Mouse (Mus musculus) neural tube, embryonic 11.5 days (tissue): ENCODE measurements around the gene Rer1. TPM values are rescaled to one million over a fixed set of nuclear protein-coding genes. Genes with fewer than 3 reads are reported as not detected.
A peak's percentile ranks its signal among the peaks of the same experiment; 100 is the strongest.

ENCODE experiments used
- ATAC-seq: fragments of 200-750 bp; cut with Nextera tagmentation; 2 replicates; pipeline ENCODE4 v1.8.0; 2017; ENCODE audit warnings: moderate number of reproducible peaks, mild to moderate bottlenecking, moderate TSS enrichment, moderate library complexity; ENCODE audit not compliant: insufficient read depth, low FRiP score, low TSS enrichment
- DNase-seq: peaks from one replicate; pipeline ENCODE4 v3.0.0-alpha.2; 2015; ENCODE audit warnings: low spot score
- H3K27ac ChIP-seq: fragments of 300-500 bp; sonication (generic); 2 replicates; pipeline ENCODE4 v1.5.1; 2014; ENCODE audit warnings: low read depth, mild to moderate bottlenecking, low read length
- H3K27me3 ChIP-seq: fragments of 300-500 bp; sonication (generic); 2 replicates; pipeline ENCODE4 v1.6.1; 2014; ENCODE audit warnings: mild to moderate bottlenecking, low read length, mixed read lengths; ENCODE audit not compliant: control insufficient read depth, insufficient read depth
- H3K36me3 ChIP-seq: fragments of 300-500 bp; sonication (generic); 2 replicates; pipeline ENCODE4 v1.6.1; 2014; ENCODE audit warnings: mild to moderate bottlenecking, low read length, moderate library complexity, mixed read lengths; ENCODE audit not compliant: control insufficient read depth, insufficient read depth
- H3K4me1 ChIP-seq: fragments of 300-500 bp; sonication (generic); 2 replicates; pipeline ENCODE4 v1.6.1; 2014; ENCODE audit warnings: low read length, mixed read lengths; ENCODE audit not compliant: control insufficient read depth, insufficient read depth
- H3K4me2 ChIP-seq: fragments of 300-500 bp; sonication (generic); 2 replicates; pipeline ENCODE4 v1.6.1; 2014; ENCODE audit warnings: low read depth, mild to moderate bottlenecking, moderate library complexity
- H3K4me3 ChIP-seq: fragments of 300-500 bp; sonication (generic); 2 replicates; pipeline ENCODE4 v1.5.1; 2014; ENCODE audit warnings: low read depth, low read length
- H3K9ac ChIP-seq: fragments of 300-500 bp; sonication (generic); 2 replicates; pipeline ENCODE4 v1.6.1; 2014; ENCODE audit warnings: mild to moderate bottlenecking, low read length
- H3K9me3 ChIP-seq: fragments of 300-500 bp; sonication (generic); 2 replicates; pipeline ENCODE4 v1.6.1; 2016; ENCODE audit warnings: low read length; ENCODE audit not compliant: control insufficient read depth
- WGBS: fragments of 180-500 bp; shearing (Covaris S2); extraction: QIAGEN DNeasy Blood & Tissue Kit; methylation state at CpG from one replicate; pipeline ENCODE4 v1.1.7; 2014; 5-methylcytosine and 5-hydroxymethylcytosine counted together
- polyA plus RNA-seq: library from polyadenylated mRNA; unstranded; fragments of >200 nt; fragmentation: Nextera tagmentation; extraction: Ambion mirVana; gene quantifications from 2 replicates; pipeline ENCODE4 v1.2.1, GENCODE M21; 2014

Rer1 gene
- polyA plus RNA-seq, 1 experiment from 2014 or later: 145 TPM

- 41% methylated on average over 10 of the region's 10 CpGs for WGBS
- no peak for ATAC-seq
Measured at GRCm38 (mm10) chr4:155058325-155058724, 27.9 kb downstream of the Rer1 start.

GRCm38 (mm10) chr4:155056724-155057123 is 29.5 kb downstream of the Rer1 start, which contains the start of gene Plch2:
TSS of gene Plch2 (minus strand) at chr4:155056784.
- WGBS: 64% methylated on average over 10 of the region's 10 CpGs
- Histone ChIP-seq H3K4me2 (no peak within 1 kb of the TSS), H3K4me3 (no peak within 1 kb of the TSS), H3K9ac (no peak within 1 kb of the TSS; the same call in 1 of the 2 replicates), H3K4me1 (no peaks in the 10 kb centered on the region), H3K27me3 (no peaks in the 10 kb centered on the region), H3K36me3 (no peaks in the 10 kb centered on the region), H3K9me3 (no peaks in the 10 kb centered on the region), H3K27ac (no peak within 1 kb of the TSS)
- ATAC-seq: no peak
- DNase-seq: no peak

More at GRCm38 (mm10) chr4:155058325-155058724, 27.9 kb downstream of the Rer1 start:
- H3K9ac ChIP-seq: no peak overlapping the region
- no peak for DNase-seq
- H3K4me1 ChIP-seq: no peaks in the 10 kb centered on the region
- no peak overlapping the region for H3K27ac ChIP-seq
- H3K9me3 ChIP-seq: no peaks in the 10 kb centered on the region
- no peak overlapping the region for H3K4me2 ChIP-seq
- no peaks in the 10 kb centered on the region for H3K27me3 ChIP-seq
- no peaks in the 10 kb centered on the region for H3K36me3 ChIP-seq
- no peak overlapping the region for H3K4me3 ChIP-seq

DNA sequence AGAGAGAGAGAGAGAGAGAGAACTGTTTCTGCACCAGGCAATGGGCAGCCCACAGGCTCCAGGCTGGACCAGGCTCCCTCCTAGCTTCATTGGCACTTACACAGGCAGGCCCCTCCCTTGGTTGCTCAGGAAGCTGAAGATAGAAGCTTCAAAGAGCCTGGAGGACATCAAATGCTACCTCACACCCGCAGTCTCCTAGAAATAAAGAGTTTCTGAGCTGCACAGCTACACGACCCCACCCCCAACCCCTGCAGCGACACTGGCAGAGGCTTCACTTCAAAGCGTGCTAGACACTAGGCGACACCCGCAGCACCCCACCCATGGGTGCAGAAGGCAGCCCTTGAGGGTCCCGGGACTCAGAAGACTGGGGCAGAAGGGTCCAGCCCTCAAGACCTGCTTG is 36.1 kb downstream of the Rer1 start:
- H3K4me1 ChIP-seq: no peaks in the 10 kb centered on the region
- no peaks in the 10 kb centered on the region for H3K9me3 ChIP-seq
- DNase-seq: no peak
- no peak overlapping the region for H3K9ac ChIP-seq
- H3K27me3 ChIP-seq: 0 out of 2 replicates have a peak, but pooled peaks cover 2% of the 10 kb centered on the region
- no peaks in the 10 kb centered on the region for H3K36me3 ChIP-seq
- no peak overlapping the region for H3K27ac ChIP-seq
- ATAC-seq: no peak
- no peak overlapping the region for H3K4me2 ChIP-seq
- 72% methylated on average over 7 of the region's 7 CpGs for WGBS
- H3K4me3 ChIP-seq: no peak overlapping the region

- 85% methylated on average over 14 of the region's 14 CpGs for WGBS
- ATAC-seq: no peak
Measured at GRCm38 (mm10) chr4:155046636-155047035, 39.5 kb downstream of the Rer1 start.

DNA sequence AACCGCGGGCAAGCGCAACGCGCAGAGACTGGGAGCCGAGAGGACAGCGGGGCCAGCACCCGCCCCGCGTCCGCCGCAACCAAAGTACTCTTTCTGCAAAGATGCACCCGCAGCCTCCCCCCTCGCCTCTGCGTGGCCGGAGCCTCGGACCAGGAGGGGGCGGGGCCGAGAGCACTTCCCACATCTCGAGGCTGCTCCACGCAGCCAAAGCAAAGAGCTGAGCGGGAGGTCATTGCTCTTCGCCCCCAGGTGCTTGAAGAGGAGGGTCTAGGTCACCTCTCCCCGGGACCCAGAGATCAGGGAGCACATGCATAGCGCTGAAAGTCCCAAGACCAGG is 42.9 kb downstream of the Rer1 start:
- DNase-seq (no peak), ATAC-seq (no peak)
- under 1% methylated on average over 25 of the region's 25 CpGs for WGBS
- Histone ChIP-seq H3K4me2 (peak overlapping the region; percentile 63), H3K9ac (peak overlapping the region; percentile 38; the same call in 1 of the 2 replicates), H3K36me3 (no peaks in the 10 kb centered on the region), H3K27me3 (peaks cover 32% of the 10 kb centered on the region), H3K4me3 (peak overlapping the region; percentile 35), H3K27ac (no peak overlapping the region), H3K4me1 (peaks cover 10% of the 10 kb centered on the region), H3K9me3 (no peaks in the 10 kb centered on the region)

More at GRCm38 (mm10) chr4:155046636-155047035, 39.5 kb downstream of the Rer1 start:
- H3K27me3 ChIP-seq: peaks cover 32% of the 10 kb centered on the region
- peaks cover 6% of the 10 kb centered on the region for H3K4me1 ChIP-seq
- no peak overlapping the region for H3K4me3 ChIP-seq
- H3K36me3 ChIP-seq: no peaks in the 10 kb centered on the region
- no peak for DNase-seq
- no peak overlapping the region for H3K9ac ChIP-seq
- no peaks in the 10 kb centered on the region for H3K9me3 ChIP-seq
- H3K27ac ChIP-seq: no peak overlapping the region
- H3K4me2 ChIP-seq: no peak overlapping the region

- Histone ChIP-seq H3K4me1 (peaks cover 10% of the 10 kb centered on the region), H3K27me3 (peaks cover 32% of the 10 kb centered on the region), H3K9ac (peak overlapping the region; percentile 38; the same call in 1 of the 2 replicates), H3K4me2 (peak overlapping the region; percentile 63), H3K27ac (no peak overlapping the region), H3K4me3 (peak overlapping the region; percentile 35), H3K36me3 (no peaks in the 10 kb centered on the region), H3K9me3 (no peaks in the 10 kb centered on the region)
- DNase-seq: no peak
- 1% methylated on average over 59 of the region's 65 CpGs for WGBS
- ATAC-seq: no peak
Measured at GRCm38 (mm10) chr4:155042606-155043288, 43.4 kb downstream of the Rer1 start.

DNA sequence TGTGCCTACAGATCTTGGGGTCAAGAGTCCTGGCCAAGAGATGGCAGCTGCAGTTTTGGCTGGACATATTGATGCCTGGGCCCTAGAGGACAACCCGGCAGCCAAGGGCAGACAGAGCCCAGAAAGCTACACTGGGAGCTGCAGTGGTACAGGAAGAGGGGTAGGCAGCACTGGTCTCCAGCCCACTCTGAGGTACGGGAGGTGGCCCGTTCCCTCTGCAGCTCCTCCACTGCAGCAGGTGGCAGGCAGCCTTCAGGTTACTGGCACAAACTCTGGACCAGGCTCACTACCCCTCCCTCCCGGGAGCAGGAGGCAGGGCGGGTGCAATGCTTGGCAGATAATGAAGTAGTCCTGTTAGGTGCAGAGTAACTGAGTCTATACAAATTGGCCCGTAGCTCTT is 45.5 kb downstream of the Rer1 start:
- WGBS: 74% methylated on average over 6 of the region's 6 CpGs
- Histone ChIP-seq H3K4me3 (no peak overlapping the region), H3K9me3 (no peaks in the 10 kb centered on the region), H3K4me1 (peaks cover 10% of the 10 kb centered on the region), H3K36me3 (no peaks in the 10 kb centered on the region), H3K9ac (peak overlapping the region; percentile 26; the same call in 1 of the 2 replicates), H3K27ac (no peak overlapping the region), H3K27me3 (peaks cover 32% of the 10 kb centered on the region), H3K4me2 (no peak overlapping the region)
- ATAC-seq (no peak), DNase-seq (no peak)

- Histone ChIP-seq H3K9ac (peak overlapping the region; percentile 26), H3K9me3 (no peaks in the 10 kb centered on the region), H3K27ac (no peak overlapping the region), H3K4me1 (peaks cover 10% of the 10 kb centered on the region), H3K4me3 (no peak overlapping the region), H3K27me3 (peaks cover 30% of the 10 kb centered on the region), H3K4me2 (no peak overlapping the region), H3K36me3 (no peaks in the 10 kb centered on the region)
- WGBS: 27% methylated on average over 9 of the region's 9 CpGs
- ATAC-seq: no peak
- peak; percentile 40 for DNase-seq
Measured at GRCm38 (mm10) chr4:155040197-155040596, 46.0 kb downstream of the Rer1 start.

- Histone ChIP-seq H3K27ac (no peak overlapping the region), H3K4me2 (no peak overlapping the region), H3K4me3 (no peak overlapping the region), H3K36me3 (no peaks in the 10 kb centered on the region), H3K9ac (no peak overlapping the region), H3K4me1 (peaks cover 9% of the 10 kb centered on the region), H3K27me3 (no peaks in the 10 kb centered on the region), H3K9me3 (no peaks in the 10 kb centered on the region)
- WGBS: 70% methylated on average over 13 of the region's 13 CpGs
- no peak for ATAC-seq
- no peak for DNase-seq
Measured at GRCm38 (mm10) chr4:155034787-155035186, 51.4 kb downstream of the Rer1 start.
